Mouse (Mus musculus) cerebellum, adult 18-20 months (tissue): ENCODE results near the gene Syn3.
A peak's percentile ranks its signal among the peaks of the same experiment; 100 is the strongest.

ENCODE experiments used
- DNase-seq, 2 experiments: peaks; one replicate each; pipeline ENCODE4 v3.0.0; 2021

Gene Syn3

GRCm38 (mm10) chr10:86273410-86274191, 225.1 kb downstream of the Syn3 start:
- no peak for DNase-seq

DNA sequence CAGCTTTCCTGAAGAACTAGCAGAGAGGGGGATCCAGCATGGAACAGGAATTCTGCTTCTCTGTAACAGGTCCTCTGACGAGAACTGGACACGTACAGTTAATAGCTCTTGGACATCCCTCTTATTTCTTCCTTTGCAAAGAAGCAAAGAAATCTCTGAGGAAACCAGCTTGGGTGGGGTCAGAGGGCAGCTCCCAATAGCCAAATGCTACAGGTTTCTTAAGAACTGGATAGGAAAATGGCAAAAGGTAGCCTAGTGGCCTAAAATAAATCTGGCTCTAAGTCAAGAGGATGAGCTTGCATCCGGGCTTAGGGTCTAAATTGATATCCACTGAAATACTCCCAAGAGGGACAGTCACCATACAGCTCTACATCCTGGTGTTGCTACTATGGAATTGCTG, 225.9 kb downstream of the Syn3 start:
- no peak for DNase-seq

DNA sequence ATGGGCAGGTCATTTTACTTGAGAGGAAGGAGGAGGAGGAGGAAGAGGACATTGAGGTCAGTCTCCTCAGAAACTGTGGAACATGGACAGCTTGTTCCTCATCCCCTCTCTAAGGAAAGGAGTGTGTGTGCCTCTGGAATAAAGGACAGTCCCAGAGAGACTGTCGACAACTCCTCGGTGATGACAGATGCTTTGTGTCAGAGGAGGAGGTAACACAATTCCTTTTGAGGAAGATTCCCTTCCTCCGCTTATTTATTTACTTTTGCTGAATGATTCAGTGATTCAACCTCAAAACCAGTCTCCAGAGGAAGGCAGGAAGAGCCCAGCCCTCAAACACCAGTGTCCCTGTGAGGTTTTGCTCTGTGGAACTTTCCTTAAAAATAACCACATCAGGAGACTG, 228.4 kb downstream of the Syn3 start:
- DNase-seq: no peak

DNA sequence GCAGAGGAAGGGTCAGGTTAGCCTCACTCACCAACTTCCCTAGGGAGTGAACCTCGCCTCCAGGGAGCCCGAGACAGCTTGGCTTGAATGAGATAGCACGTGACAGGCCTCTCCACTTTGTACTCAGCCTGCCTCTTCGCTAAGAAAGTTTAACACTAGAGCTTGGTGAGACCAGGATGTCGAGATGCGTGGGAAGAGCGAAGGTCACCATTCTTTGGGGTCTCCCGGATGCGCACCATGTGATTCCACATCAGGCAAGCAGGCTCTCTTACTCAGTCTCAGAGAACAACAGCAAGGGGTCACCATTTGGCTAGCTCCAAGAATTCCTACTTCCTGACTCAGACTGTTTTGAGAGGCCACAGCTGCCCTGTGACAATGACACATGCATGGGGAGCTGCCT, 234.1 kb downstream of the Syn3 start:
- DNase-seq: no peak

GRCm38 (mm10) chr10:86261725-86262124, 237.0 kb downstream of the Syn3 start:
- no peak for DNase-seq

- DNase-seq: no peak
These were observed 239.7 kb downstream of the Syn3 start for GRCm38 (mm10) chr10:86258992-86259391.

DNA sequence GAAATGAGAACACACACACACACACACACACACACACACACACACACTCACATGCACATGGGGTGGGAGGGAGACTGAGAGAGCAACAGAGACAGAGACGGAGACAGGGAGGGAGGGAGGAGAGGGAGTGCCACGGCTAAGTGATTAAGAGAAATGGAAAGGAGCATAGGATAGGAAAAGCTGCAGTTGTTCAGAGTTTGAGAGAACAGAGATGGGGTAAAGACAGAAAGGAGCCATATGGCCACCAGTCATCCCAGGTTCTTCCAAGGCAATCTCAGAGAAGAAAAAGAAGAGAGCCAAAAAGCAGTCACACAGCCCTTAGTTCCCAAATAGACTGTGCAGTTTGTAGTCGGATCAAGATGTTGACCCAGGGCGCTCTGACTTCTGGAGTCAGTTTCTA, 240.7 kb downstream of the Syn3 start:
- DNase-seq: no peak

DNA sequence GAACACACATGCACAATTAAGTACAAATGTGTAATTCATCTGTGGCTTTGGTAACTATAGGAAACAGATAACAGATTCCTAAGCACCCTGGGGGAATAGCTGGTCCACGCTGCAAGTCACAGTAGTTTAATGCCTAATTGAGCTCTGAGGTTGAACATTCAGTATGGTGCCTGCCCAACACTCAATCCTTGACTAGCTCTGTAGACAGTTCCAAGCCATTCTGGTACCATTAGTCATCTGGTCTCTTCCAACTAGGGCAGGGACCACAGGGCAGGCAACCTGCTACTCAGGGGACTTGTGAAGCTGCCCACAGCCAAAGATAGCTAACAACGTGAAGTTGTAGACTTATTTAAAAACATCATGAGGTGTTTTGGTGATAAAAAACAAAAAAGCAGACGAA, 241.7 kb downstream of the Syn3 start:
- no peak for DNase-seq

- DNase-seq: no peak
These were observed 242.5 kb downstream of the Syn3 start for GRCm38 (mm10) chr10:86256221-86256620.

- no peak for DNase-seq
These were observed 248.4 kb downstream of the Syn3 start for GRCm38 (mm10) chr10:86250149-86250922.

GRCm38 (mm10) chr10:86249283-86249682, 249.4 kb downstream of the Syn3 start:
- no peak for DNase-seq

DNA sequence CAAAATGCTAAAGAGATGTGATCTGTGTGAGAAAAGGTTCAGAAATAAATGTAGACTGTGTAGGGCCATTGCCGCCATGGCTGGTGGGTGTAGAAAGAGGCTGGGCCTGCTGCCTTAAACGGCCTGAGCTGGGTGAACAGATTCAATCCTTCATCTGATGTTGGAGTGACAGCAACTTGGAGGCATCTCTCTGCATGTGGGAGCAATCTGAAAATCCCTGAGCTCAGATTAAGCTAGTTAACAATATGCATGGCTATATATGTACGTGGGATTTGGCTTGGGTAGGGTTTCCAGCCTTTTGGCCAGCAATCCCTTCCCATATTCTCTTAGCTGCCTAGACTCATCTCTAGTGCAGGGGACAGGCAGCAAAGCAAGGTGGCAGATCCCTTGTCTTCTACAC, 249.9 kb downstream of the Syn3 start:
- no peak for DNase-seq

DNA sequence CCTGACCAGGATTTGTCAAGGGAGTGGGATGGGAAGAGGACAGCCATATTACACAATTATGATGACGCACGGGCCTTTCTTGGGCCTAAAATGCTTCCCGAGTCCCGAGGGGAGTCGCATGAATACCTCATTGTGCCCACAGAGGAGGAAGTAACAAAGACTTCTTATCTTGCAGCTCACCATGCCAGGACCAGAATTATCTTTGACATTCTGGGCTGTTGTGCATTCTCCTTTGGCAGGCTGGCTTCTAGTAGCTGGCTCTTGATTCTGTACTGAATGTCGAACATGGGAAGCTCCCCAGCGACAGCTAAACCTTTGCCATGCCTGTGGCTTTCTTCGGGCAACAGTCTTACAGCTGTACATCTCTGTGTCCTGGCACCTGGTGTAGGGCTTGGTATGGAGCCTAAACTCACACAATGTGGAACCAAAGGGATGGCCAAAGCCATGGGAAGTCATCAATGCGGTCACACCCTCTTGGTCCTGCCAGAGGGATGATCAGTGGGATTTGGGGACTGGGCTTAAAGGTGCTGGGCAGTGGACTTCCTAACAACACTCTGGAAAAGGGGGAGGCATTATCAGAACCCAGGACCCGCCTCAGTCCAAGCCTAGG, 250.5 kb downstream of the Syn3 start:
- DNase-seq: no peak

GRCm38 (mm10) chr10:86245396-86245795, 253.3 kb downstream of the Syn3 start:
- DNase-seq: no peak

- DNase-seq: no peak
These were observed 255.2 kb downstream of the Syn3 start for GRCm38 (mm10) chr10:86243525-86243924.

DNA sequence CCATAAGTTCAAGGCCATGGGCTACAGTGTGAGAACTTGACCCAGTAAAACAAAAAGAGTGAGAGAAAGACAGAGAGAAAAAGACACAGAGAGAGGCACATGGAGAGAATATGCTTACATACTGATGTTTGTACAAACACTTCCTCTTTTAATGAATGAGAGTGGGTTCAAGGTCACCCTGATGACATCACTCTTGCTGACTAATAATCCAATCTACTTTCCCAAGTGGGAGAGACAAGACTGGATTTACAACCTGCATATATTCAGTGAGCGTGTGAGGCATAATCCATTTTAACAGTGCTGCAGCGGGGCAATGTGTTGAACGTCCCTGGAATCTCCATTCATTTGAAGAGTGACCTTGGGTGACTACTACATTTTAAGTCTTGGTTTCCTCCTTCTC, 256.0 kb downstream of the Syn3 start:
- DNase-seq: no peak

- DNase-seq: no peak
These were observed 268.7 kb downstream of the Syn3 start for GRCm38 (mm10) chr10:86230006-86230405.

DNA sequence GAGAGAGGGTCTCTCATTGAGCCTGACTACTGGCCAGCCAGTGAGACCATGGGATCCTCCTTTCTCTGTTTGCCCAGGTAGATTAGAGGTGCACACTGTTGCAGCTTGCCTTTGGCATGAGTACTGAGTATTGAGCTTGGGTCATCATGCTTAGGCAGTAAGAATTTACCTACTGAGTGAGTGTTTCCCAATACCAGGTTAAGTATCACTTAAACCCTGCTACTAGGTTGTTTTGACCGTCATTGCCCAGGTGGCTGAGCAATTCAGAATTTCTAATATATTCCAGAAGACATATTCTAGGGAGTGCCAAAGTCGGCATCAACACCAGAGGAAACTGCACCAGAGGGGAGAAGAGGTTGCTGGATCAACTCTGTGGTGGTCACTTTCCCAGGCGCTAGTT, 273.2 kb downstream of the Syn3 start:
- no peak for DNase-seq

- DNase-seq: no peak
These were observed 279.7 kb downstream of the Syn3 start for GRCm38 (mm10) chr10:86218984-86219383.

- no peak for DNase-seq
These were observed 281.9 kb downstream of the Syn3 start for GRCm38 (mm10) chr10:86216836-86217235.

DNA sequence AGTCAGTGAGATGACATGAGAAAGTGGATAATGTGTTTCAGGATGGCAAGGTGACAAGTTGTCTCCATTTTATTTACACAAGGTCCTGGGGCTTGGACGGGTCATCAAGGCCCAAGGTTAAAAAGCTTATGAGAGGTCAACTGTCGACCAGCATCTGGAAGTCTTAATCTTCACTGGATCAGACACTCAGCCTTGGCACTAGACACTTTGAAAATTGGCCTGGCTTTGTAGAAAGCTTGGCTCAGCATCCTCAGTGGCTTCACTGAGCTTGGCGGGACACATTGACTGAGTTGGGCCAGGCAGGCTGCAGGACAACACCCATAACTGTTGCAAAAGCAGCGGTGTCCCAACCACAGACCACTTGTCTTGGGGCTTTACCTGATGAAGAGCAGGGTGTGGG, 286.6 kb downstream of the Syn3 start:
- no peak for DNase-seq

DNA sequence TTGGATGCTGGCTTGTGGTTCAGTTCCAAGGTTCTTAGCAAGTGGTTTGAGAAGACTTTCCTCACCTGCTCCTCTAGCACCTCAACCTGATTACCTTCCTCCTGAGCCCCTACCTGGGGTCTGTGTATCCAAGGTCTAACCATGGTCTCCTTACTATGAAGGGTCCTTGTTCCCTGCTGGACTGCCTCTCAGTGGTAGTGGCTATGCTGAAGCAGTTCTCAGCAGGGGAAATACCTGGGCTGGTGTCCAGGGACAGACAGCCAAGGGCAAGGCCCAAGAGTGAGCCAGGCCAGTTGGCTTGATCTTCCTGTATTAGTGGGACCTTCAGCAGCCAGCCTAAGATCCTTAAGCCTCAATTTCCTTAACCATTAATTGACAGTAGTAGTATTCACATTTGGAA, 294.8 kb downstream of the Syn3 start:
- DNase-seq: peak; percentile 44 to 54

DNA sequence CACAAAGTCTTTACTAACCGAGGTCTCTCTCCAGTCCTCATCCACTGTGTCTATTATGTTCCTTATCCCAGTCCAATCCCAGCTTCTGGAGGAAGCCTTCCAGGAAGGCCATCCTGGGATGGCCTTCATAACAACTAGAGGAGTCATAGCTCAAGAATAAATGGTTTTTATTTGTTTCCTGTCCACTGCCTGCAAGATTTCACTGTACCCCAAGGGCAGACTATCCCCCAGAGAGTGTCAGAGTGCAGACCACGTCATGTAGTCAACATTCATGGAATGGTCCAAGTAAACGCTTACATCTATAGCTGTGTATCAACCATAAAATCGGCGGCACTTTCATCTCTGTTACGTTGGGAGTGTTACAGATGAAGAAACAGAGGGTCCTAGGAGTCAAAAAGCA, 295.5 kb downstream of the Syn3 start:
- no peak for DNase-seq

GRCm38 (mm10) chr10:86201826-86202225, 296.9 kb downstream of the Syn3 start:
- no peak for DNase-seq
